Mouse (Mus musculus): Measurements from ENCODE around the gene Cyp27b1.

DNA sequence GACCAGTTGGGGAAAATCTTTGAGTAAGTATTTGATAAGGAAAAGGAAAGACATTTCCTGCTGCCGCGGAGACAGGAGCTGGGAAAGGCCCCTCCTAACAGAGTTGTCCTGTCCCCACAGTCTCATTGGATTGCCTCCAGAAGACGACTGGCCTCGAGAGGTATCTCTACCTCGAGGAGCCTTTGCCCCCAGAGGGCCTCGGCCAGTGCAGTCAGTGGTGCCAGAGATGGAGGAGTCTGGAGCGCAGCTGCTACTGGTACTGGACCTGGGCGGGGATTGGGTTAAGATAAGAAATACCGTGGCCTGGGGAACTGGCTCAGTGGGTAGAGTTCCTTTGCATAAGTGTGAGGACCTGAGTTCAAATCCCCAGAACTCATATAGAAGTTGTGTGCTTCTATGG is 17.9 kb downstream of the Cyp27b1 start:
- TF ChIP-seq CTCF (conservative IDR thresholded peaks at IDR 0.05; ENCODE audit: low read length) (no peak), NANOG (IDR thresholded peaks at IDR 0.05; ENCODE audit: borderline replicate concordance, low read length) (no peak)

All from E14TG2a.4 (cell line).